In genomic region chr2:4784012-4784411, GRCm38 (mm10) we compare ENCODE assay signal across 23 mouse cellular contexts.
DNase-seq lines count a peak whose midpoint lies in the region; ATAC-seq and TF ChIP-seq lines count a peak whose summit lies in the region.
"Had no signal": no experiment of that assay in that cellular context is flagged by ENCODE, and none has a peak within 500 bp of the region (broad histone marks: within the 10 kb centered on the region; RNA-seq: fewer than 3 reads in every experiment).

No protein-coding gene starts in this region.

- no peaks in the 10 kb centered on the region for H3K9me3 ChIP-seq in midbrain, embryonic 11.5 days (ENCODE audit: control insufficient read depth, low read length)
- no peaks in the 10 kb centered on the region for H3K9me3 ChIP-seq in midbrain, postnatal 0 days (ENCODE audit: low read length)
- no peaks in the 10 kb centered on the region for H3K9me3 ChIP-seq in heart, embryonic 12.5 days (replicated peaks)
- H3K9me3 ChIP-seq: embryonic facial prominence, embryonic 15.5 days; forebrain, embryonic 10.5 days; hindbrain, embryonic 13.5 days; midbrain, embryonic 10.5 days had no signal

- WGBS in midbrain, embryonic 11.5 days, result 73% methylated on average over 8 of the region's 8 CpGs
- WGBS in midbrain, postnatal 0 days, result 60% methylated on average over 8 of the region's 8 CpGs
- 70% methylated on average over 8 of the region's 8 CpGs for WGBS in heart, embryonic 12.5 days

- no peak overlapping the region for H3K4me2 ChIP-seq in midbrain, embryonic 11.5 days
- H3K4me2 ChIP-seq in midbrain, postnatal 0 days (ENCODE audit: low read depth, low read length, poor library complexity, severe bottlenecking), result no peak overlapping the region
- no peak overlapping the region for H3K4me2 ChIP-seq in heart, embryonic 12.5 days
- H3K4me2 ChIP-seq: embryonic facial prominence, embryonic 15.5 days; hindbrain, embryonic 13.5 days had no signal

- no peak overlapping the region for H3K27ac ChIP-seq in midbrain, embryonic 11.5 days (ENCODE audit: low read depth, low read length)
- H3K27ac ChIP-seq in midbrain, postnatal 0 days (ENCODE audit: low read depth, low read length), result no peak overlapping the region
- no peak overlapping the region for H3K27ac ChIP-seq in heart, embryonic 12.5 days (ENCODE audit: poor library complexity, severe bottlenecking)
- H3K27ac ChIP-seq: embryonic facial prominence, embryonic 15.5 days; forebrain, embryonic 10.5 days; heart, adult 2 months; hindbrain, embryonic 13.5 days; midbrain, embryonic 10.5 days had no signal

- ATAC-seq in midbrain, embryonic 11.5 days (ENCODE audit: low FRiP score), result no peak
- ATAC-seq in midbrain, postnatal 0 days (ENCODE audit: low FRiP score), result no peak
- ATAC-seq in common myeloid progenitor, adult 5-6 weeks (replicated peaks; ENCODE audit: low read depth, poor library complexity, severe bottlenecking), result peak; percentile 75
- ATAC-seq in heart, embryonic 12.5 days (ENCODE audit: insufficient number of reproducible peaks, low FRiP score), result no peak
- ATAC-seq: inflammation-experienced regulatory T-cells, adult 6 months had no signal

- TF ChIP-seq CTCF in midbrain, postnatal 0 days (IDR thresholded peaks at IDR 0.05), result no peak

- no peak overlapping the region for H3K4me3 ChIP-seq in midbrain, embryonic 11.5 days (ENCODE audit: low read depth, low read length)
- H3K4me3 ChIP-seq in midbrain, postnatal 0 days (ENCODE audit: low read depth, low read length), result no peak overlapping the region
- no peak overlapping the region for H3K4me3 ChIP-seq in heart, embryonic 12.5 days
- H3K4me3 ChIP-seq: embryonic facial prominence, embryonic 15.5 days; forebrain, embryonic 10.5 days; heart, adult 2 months; hindbrain, embryonic 13.5 days; midbrain, embryonic 10.5 days had no signal

- H3K4me1 ChIP-seq in midbrain, embryonic 11.5 days (ENCODE audit: control insufficient read depth, insufficient read depth, low read length), result peaks cover 22% of the 10 kb centered on the region
- H3K4me1 ChIP-seq in midbrain, postnatal 0 days (ENCODE audit: insufficient read depth, low read length), result no peaks in the 10 kb centered on the region
- H3K4me1 ChIP-seq in heart, embryonic 12.5 days (replicated peaks), result no peaks in the 10 kb centered on the region; the same call in 1 of the 2 replicates
- H3K4me1 ChIP-seq: embryonic facial prominence, embryonic 15.5 days had no signal

- no peak overlapping the region for H3K9ac ChIP-seq in midbrain, embryonic 11.5 days (ENCODE audit: low read length)
- H3K9ac ChIP-seq in midbrain, postnatal 0 days (replicated peaks; ENCODE audit: low read length, poor library complexity, severe bottlenecking), result no peak overlapping the region
- H3K9ac ChIP-seq in heart, embryonic 12.5 days, result no peak overlapping the region
- H3K9ac ChIP-seq: embryonic facial prominence, embryonic 15.5 days; hindbrain, embryonic 13.5 days had no signal

- peak; percentile 71 for DNase-seq in midbrain, embryonic 11.5 days (ENCODE audit: low spot score, missing footprints)
- DNase-seq in midbrain, postnatal 0 days (ENCODE audit: low spot score), result no peak
- DNase-seq in adrenal gland, adult 2 months, result peak; percentile 75
- DNase-seq in right cerebral cortex, adult 2 months (ENCODE audit: low spot score in 2 of 2), result no peak
- DNase-seq in kidney, postnatal 36 days, result no peak
- DNase-seq: cerebellum, adult 11-12 months; cerebellum, postnatal 25 days; heart, adult 2 months; kidney, adult 8-10 months; kidney, postnatal 25 days; left cerebral cortex, postnatal 4 days; liver; lung, postnatal 10 days; right cerebral cortex, postnatal 14 days; spleen, adult 18-20 months; thymus, postnatal 4 days had no signal

- H3K36me3 ChIP-seq in midbrain, embryonic 11.5 days (ENCODE audit: control insufficient read depth, insufficient read depth, low read length), result no peaks in the 10 kb centered on the region
- no peaks in the 10 kb centered on the region for H3K36me3 ChIP-seq in midbrain, postnatal 0 days (ENCODE audit: insufficient read depth, low read length)
- H3K36me3 ChIP-seq in heart, embryonic 12.5 days, result no peaks in the 10 kb centered on the region
- H3K36me3 ChIP-seq: embryonic facial prominence, embryonic 15.5 days; forebrain, embryonic 10.5 days; hindbrain, embryonic 13.5 days; midbrain, embryonic 10.5 days had no signal

- H3K27me3 ChIP-seq in midbrain, embryonic 11.5 days (ENCODE audit: control insufficient read depth, insufficient read depth, low read length), result peaks cover 5% of the 10 kb centered on the region; the same call in 1 of the 2 replicates
- no peaks in the 10 kb centered on the region for H3K27me3 ChIP-seq in midbrain, postnatal 0 days (ENCODE audit: insufficient read depth, low read length)
- H3K27me3 ChIP-seq in heart, embryonic 12.5 days (replicated peaks), result no peaks in the 10 kb centered on the region; the same call in 1 of the 2 replicates
- H3K27me3 ChIP-seq: embryonic facial prominence, embryonic 15.5 days; hindbrain, embryonic 13.5 days had no signal

Comparison
In these comparisons a context has a peak if more than half of its experiments do, and no peak if none do; other contexts are left out.
1. DNase-seq: peak in midbrain, embryonic 11.5 days (single experiment) and adrenal gland, adult 2 months (single experiment); none in midbrain, postnatal 0 days (single experiment), right cerebral cortex, adult 2 months (0 of 2) and kidney, postnatal 36 days (0 of 2).